Mouse (Mus musculus): ENCODE results near the gene Rbms3. TPM values are rescaled to one million over a fixed set of nuclear protein-coding genes. Genes with fewer than 3 reads are reported as not detected.

Rbms3 gene
- polyA plus RNA-seq (2015; fragmentation: Nextera tagmentation; extraction: Ambion mirVana), result 38.3 and 39.5 TPM in 2 replicates

DNA sequence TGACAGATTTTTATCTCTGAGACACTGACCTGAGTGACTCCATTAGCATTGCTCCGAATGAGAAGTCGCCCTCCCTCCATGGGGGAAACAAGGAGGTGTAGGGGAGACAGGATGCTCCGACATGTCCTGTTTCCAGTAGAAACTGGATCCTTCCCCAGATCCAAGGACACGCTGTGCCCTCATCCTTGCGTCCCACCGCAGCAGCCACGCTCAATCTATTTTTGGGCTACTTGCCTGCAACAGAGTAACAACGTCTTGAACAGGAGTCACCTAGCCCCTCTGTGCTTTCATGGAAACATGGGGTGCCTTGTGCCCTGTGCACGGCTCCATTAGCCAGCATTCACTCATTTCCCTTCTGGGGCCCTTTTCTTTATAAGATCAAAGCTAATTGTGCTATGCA is at the start of gene Rbms3:
Gene Rbms3 (minus strand): TSS at position 143 of the 400 bp plus-strand sequence.
- no peak within 1 kb of the TSS for H3K4me2 ChIP-seq (ENCODE audit: low read depth, low read length)
- H3K9me3 ChIP-seq (replicated peaks; ENCODE audit: control insufficient read depth, low read length), result peaks cover 8% of the 10 kb centered on the region
- no peak within 1 kb of the TSS for H3K27ac ChIP-seq (ENCODE audit: low read length)
- WGBS, result 68% methylated on average over 9 of the region's 9 CpGs
- no peak within 1 kb of the TSS for H3K9ac ChIP-seq (ENCODE audit: low read length)
- no peaks in the 10 kb centered on the region for H3K36me3 ChIP-seq (ENCODE audit: control insufficient read depth, insufficient read depth)
- H3K4me1 ChIP-seq (ENCODE audit: control insufficient read depth, insufficient read depth, low read length), result no peaks in the 10 kb centered on the region
- no peak within 1 kb of the TSS for H3K4me3 ChIP-seq (ENCODE audit: low read length)
- H3K27me3 ChIP-seq (ENCODE audit: control insufficient read depth, insufficient read depth, low read length), result no peaks in the 10 kb centered on the region
- ATAC-seq (replicated peaks; ENCODE audit: extremely low read depth, insufficient read depth, low FRiP score), result no peak

DNA sequence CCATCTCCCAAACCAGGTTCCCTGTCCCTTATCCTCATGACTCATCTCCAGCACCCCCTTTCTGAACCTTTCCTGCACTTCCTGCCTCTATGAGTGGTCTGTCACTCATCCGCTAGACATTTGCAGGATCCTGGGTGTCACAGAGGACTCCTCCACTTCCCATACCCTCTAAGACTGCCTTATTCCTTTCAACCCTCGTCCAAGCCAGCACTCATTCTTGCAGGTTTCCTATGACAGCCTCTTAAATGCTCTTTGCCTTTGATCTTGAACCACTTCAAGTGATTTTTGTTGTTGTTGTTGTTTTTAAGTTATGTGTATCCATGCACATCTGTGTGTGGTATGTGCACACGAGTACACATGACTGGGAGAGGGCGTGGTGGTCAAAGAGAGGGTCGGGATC is 43.6 kb upstream of the Rbms3 start:
- WGBS, result 74% methylated on average over 5 of the region's 5 CpGs
- Histone ChIP-seq H3K27ac (ENCODE audit: low read length) (no peak overlapping the region), H3K36me3 (ENCODE audit: control insufficient read depth, insufficient read depth) (no peaks in the 10 kb centered on the region), H3K4me3 (ENCODE audit: low read length) (no peak overlapping the region), H3K9ac (ENCODE audit: low read length) (no peak overlapping the region), H3K4me2 (ENCODE audit: low read depth, low read length) (no peak overlapping the region), H3K4me1 (ENCODE audit: control insufficient read depth, insufficient read depth, low read length) (no peaks in the 10 kb centered on the region), H3K9me3 (replicated peaks; ENCODE audit: control insufficient read depth, low read length) (no peaks in the 10 kb centered on the region), H3K27me3 (ENCODE audit: control insufficient read depth, insufficient read depth, low read length) (no peaks in the 10 kb centered on the region)
- ATAC-seq (replicated peaks; ENCODE audit: extremely low read depth, insufficient read depth, low FRiP score), result no peak

DNA sequence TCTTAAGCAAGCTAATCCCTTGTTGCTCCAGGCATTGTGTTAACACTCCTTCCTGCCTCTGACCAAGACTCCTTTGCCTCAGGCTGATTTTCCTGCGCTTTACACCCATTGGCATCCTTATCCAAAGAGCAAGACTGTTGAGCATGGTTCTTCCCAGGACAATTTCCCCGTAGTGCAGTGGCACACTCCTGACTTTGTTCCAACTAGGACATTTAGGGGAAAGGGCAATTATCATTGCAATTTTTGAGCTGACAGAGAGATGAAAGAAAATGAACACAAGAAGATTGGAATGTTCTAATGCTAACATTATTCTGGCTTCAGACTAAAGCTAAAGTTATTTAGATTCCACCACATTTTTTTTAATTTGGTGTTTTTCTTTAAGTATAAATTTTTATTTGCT is 24.9 kb upstream of the Rbms3 start:
- no peaks in the 10 kb centered on the region for H3K36me3 ChIP-seq (ENCODE audit: control insufficient read depth, insufficient read depth)
- H3K27ac ChIP-seq (ENCODE audit: low read length), result no peak overlapping the region
- H3K9me3 ChIP-seq (replicated peaks; ENCODE audit: control insufficient read depth, low read length), result no peaks in the 10 kb centered on the region
- H3K4me1 ChIP-seq (ENCODE audit: control insufficient read depth, insufficient read depth, low read length), result no peaks in the 10 kb centered on the region
- H3K27me3 ChIP-seq (ENCODE audit: control insufficient read depth, insufficient read depth, low read length), result no peaks in the 10 kb centered on the region
- H3K4me3 ChIP-seq (ENCODE audit: low read length), result no peak overlapping the region
- 74% methylated on average over 2 of the region's 2 CpGs for WGBS
- no peak overlapping the region for H3K9ac ChIP-seq (ENCODE audit: low read length)
- no peak for ATAC-seq (replicated peaks; ENCODE audit: extremely low read depth, insufficient read depth, low FRiP score)
- H3K4me2 ChIP-seq (ENCODE audit: low read depth, low read length), result no peak overlapping the region

DNA sequence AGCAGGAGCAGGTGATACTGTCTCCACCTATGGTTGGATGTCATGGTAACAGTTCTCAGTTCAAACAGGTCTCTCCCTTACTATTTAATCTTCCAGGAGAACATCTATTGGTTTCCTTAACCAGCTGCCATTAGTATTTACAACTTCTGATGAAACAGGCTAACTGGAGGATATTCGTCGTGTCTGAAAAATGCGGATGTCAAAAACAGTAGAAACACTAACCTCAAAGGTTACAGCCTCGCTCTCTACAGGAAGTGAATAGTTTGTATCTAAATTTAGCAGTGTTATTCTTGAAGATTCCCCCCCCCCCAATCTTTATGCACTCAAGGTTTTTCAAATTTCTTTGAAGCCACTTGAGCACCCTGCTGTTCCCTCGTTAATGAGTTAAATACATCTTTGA is 23.9 kb upstream of the Rbms3 start:
- Histone ChIP-seq H3K36me3 (ENCODE audit: control insufficient read depth, insufficient read depth) (no peaks in the 10 kb centered on the region), H3K4me1 (ENCODE audit: control insufficient read depth, insufficient read depth, low read length) (no peaks in the 10 kb centered on the region), H3K27ac (ENCODE audit: low read length) (no peak overlapping the region), H3K27me3 (ENCODE audit: control insufficient read depth, insufficient read depth, low read length) (no peaks in the 10 kb centered on the region), H3K9ac (ENCODE audit: low read length) (no peak overlapping the region), H3K9me3 (replicated peaks; ENCODE audit: control insufficient read depth, low read length) (no peaks in the 10 kb centered on the region), H3K4me2 (ENCODE audit: low read depth, low read length) (no peak overlapping the region), H3K4me3 (ENCODE audit: low read length) (no peak overlapping the region)
- 42% methylated on average over 5 of the region's 5 CpGs for WGBS
- no peak for ATAC-seq (replicated peaks; ENCODE audit: extremely low read depth, insufficient read depth, low FRiP score)

DNA sequence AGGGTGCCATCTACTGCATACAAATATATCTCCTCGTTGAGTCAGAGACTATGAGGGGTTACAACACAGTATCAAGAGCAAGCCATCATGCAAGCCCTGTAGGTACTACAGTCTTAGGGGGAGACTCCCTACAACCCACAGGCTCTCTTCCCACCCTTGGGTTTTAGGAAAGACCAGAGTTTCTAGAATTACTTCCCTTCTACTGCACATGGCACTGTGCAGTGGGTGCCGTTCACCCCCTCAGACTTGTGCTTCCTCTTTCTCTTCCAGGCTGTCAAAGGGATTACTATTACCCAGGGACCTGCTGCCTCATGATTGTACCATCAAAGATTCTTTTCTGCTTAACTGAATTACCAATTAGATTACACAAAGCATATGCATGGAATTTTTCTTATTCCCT is 16.4 kb upstream of the Rbms3 start:
- no peak overlapping the region for H3K9ac ChIP-seq (ENCODE audit: low read length)
- H3K27me3 ChIP-seq (ENCODE audit: control insufficient read depth, insufficient read depth, low read length), result no peaks in the 10 kb centered on the region
- H3K4me1 ChIP-seq (ENCODE audit: control insufficient read depth, insufficient read depth, low read length), result no peaks in the 10 kb centered on the region
- no peak overlapping the region for H3K27ac ChIP-seq (ENCODE audit: low read length)
- H3K9me3 ChIP-seq (replicated peaks; ENCODE audit: control insufficient read depth, low read length), result no peaks in the 10 kb centered on the region
- no peak for ATAC-seq (replicated peaks; ENCODE audit: extremely low read depth, insufficient read depth, low FRiP score)
- no peak overlapping the region for H3K4me2 ChIP-seq (ENCODE audit: low read depth, low read length)
- no peak overlapping the region for H3K4me3 ChIP-seq (ENCODE audit: low read length)
- 79% methylated on average over 2 of the region's 2 CpGs for WGBS
- H3K36me3 ChIP-seq (ENCODE audit: control insufficient read depth, insufficient read depth), result no peaks in the 10 kb centered on the region

DNA sequence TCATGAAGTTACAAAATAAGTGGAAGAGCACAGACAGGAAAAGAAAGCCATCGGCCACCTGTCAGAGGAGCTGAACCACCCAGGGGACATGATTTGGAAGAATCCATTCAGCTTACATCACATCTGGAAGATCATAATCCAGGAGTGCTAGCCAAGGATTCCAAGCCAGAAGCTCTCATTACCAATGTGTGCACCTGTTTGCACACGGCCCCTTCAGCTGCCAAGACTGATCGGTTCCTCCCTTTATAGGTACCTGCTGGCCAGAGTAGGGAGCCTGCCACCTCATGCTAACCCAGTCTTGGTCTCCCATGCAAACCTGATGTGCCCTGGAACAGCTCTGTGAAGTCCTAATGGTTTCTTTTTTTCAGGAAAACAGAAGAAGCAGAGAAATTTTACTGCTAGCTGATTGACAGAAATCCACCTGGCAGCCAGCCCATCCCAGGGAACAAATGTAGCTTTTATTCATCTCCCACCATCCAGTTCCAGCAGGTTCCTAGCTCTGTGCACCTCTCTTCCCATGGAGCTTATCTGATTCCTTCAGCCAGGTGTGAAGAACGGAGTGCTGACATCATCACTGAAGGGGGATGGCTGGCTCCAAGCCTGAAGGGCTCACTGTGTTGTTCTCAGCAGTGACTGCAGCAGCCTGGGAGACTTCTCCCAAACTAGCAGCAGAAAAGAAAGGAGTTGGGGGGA is 11.5 kb upstream of the Rbms3 start:
- Histone ChIP-seq H3K36me3 (ENCODE audit: control insufficient read depth, insufficient read depth) (no peaks in the 10 kb centered on the region), H3K9ac (ENCODE audit: low read length) (no peak overlapping the region), H3K27ac (ENCODE audit: low read length) (no peak overlapping the region), H3K9me3 (replicated peaks; ENCODE audit: control insufficient read depth, low read length) (no peaks in the 10 kb centered on the region), H3K27me3 (ENCODE audit: control insufficient read depth, insufficient read depth, low read length) (0 out of 2 replicates have a peak, but pooled peaks cover 2% of the 10 kb centered on the region), H3K4me2 (ENCODE audit: low read depth, low read length) (no peak overlapping the region), H3K4me3 (ENCODE audit: low read length) (no peak overlapping the region), H3K4me1 (ENCODE audit: control insufficient read depth, insufficient read depth, low read length) (peaks cover 6% of the 10 kb centered on the region; the same call in 1 of the 2 replicates)
- ATAC-seq (replicated peaks; ENCODE audit: extremely low read depth, insufficient read depth, low FRiP score), result no peak
- WGBS, result 78% methylated on average over 4 of the region's 4 CpGs

DNA sequence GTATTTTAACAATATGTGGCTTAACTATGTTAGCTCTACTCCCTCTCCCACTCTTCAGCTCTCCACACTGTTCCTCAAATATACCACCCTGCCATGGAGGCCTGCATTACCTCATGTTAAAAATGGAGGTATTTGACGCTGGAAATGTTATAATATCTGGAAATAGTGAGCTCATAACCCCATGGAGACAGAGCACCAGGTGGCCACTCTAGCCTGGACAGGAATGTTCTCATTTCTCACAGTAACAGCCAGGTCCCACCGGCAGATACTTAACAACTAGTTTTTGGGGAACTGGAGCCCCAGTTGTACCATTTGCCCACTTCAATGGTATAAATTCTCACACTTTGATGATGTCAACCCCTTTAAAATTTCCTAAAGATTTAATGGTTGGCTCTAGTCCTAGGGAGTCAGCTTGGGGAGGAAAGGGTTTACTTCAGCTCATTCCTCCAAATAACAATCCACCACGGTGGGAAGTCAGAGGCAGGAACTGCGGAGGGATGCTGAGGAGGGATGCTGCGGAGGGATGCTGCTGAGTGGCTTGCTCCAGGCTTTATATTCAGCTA is 9.0 kb upstream of the Rbms3 start:
- 0 out of 2 replicates have a peak, but pooled peaks cover 2% of the 10 kb centered on the region for H3K27me3 ChIP-seq (ENCODE audit: control insufficient read depth, insufficient read depth, low read length)

DNA sequence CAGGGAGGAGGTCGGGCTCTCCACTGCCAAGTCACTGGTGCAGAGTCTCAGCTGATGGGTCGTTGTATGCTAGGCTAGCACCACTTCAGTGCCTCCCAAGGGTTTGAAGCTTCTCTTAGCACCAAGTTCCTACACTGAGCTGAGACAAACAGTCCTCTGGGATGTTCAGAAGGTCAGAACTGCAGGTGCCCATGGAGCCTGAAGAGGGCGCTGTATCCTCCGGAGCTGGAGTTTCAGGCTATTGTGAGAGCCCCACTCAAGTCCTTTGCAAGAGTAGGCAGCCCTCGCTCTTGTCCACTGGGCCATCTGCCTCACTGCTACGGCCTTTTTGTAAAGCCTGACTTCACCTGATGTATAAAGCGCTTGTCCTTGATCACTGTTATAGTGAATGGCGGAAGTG is 6.8 kb upstream of the Rbms3 start:
- Histone ChIP-seq H3K9me3 (replicated peaks; ENCODE audit: control insufficient read depth, low read length) (peaks cover 6% of the 10 kb centered on the region), H3K27me3 (ENCODE audit: control insufficient read depth, insufficient read depth, low read length) (0 out of 2 replicates have a peak, but pooled peaks cover 2% of the 10 kb centered on the region), H3K27ac (ENCODE audit: low read length) (no peak overlapping the region), H3K36me3 (ENCODE audit: control insufficient read depth, insufficient read depth) (no peaks in the 10 kb centered on the region), H3K9ac (ENCODE audit: low read length) (no peak overlapping the region), H3K4me1 (ENCODE audit: control insufficient read depth, insufficient read depth, low read length) (peaks cover 6% of the 10 kb centered on the region; the same call in 1 of the 2 replicates), H3K4me2 (ENCODE audit: low read depth, low read length) (no peak overlapping the region), H3K4me3 (ENCODE audit: low read length) (no peak overlapping the region)
- no peak for ATAC-seq (replicated peaks; ENCODE audit: extremely low read depth, insufficient read depth, low FRiP score)
- WGBS, result 81% methylated on average over 8 of the region's 8 CpGs

More for the DNA sequence above, 9.0 kb upstream of the Rbms3 start:
- Histone ChIP-seq H3K9me3 (replicated peaks; ENCODE audit: control insufficient read depth, low read length) (no peaks in the 10 kb centered on the region), H3K4me3 (ENCODE audit: low read length) (no peak overlapping the region), H3K27ac (ENCODE audit: low read length) (no peak overlapping the region), H3K36me3 (ENCODE audit: control insufficient read depth, insufficient read depth) (no peaks in the 10 kb centered on the region), H3K4me2 (ENCODE audit: low read depth, low read length) (no peak overlapping the region), H3K4me1 (ENCODE audit: control insufficient read depth, insufficient read depth, low read length) (peaks cover 6% of the 10 kb centered on the region; the same call in 1 of the 2 replicates), H3K9ac (ENCODE audit: low read length) (no peak overlapping the region)
- 65% methylated on average over 5 of the region's 5 CpGs for WGBS
- ATAC-seq (replicated peaks; ENCODE audit: extremely low read depth, insufficient read depth, low FRiP score), result no peak

DNA sequence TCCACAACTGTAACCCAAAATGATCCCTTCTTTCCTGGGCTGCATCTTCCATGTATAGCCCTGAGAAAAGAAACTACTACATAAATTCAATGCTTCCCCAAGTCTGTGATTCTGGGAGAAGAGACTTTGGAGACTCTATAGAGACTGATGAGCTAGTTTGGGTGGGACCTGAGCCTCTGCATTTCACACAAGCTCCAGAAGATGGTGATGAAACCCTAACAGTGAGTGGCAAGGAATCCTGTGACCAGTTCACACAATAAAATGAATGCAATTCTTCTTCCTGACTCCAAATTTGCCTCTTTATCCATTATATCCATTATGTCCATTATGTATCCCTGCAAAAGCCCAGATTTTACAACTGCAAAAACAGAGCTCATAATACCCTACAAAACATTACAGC is 2.5 kb downstream of the Rbms3 start:
- H3K36me3 ChIP-seq (ENCODE audit: control insufficient read depth, insufficient read depth), result no peaks in the 10 kb centered on the region
- H3K9me3 ChIP-seq (replicated peaks; ENCODE audit: control insufficient read depth, low read length), result peaks cover 11% of the 10 kb centered on the region
- no peak overlapping the region for H3K4me3 ChIP-seq (ENCODE audit: low read length)
- no peak overlapping the region for H3K9ac ChIP-seq (ENCODE audit: low read length)
- H3K27ac ChIP-seq (ENCODE audit: low read length), result no peak overlapping the region
- no peaks in the 10 kb centered on the region for H3K4me1 ChIP-seq (ENCODE audit: control insufficient read depth, insufficient read depth, low read length)
- no peak for ATAC-seq (replicated peaks; ENCODE audit: extremely low read depth, insufficient read depth, low FRiP score)
- no peak overlapping the region for H3K4me2 ChIP-seq (ENCODE audit: low read depth, low read length)
- H3K27me3 ChIP-seq (ENCODE audit: control insufficient read depth, insufficient read depth, low read length), result no peaks in the 10 kb centered on the region
